Mouse (Mus musculus) heart, embryonic 12.5 days (tissue): ENCODE data around the gene Gm13304. TPM values are rescaled to one million over a fixed set of nuclear protein-coding genes. Genes with fewer than 3 reads are reported as not detected.
"Not testable (repeated sequence)": the region's sequence is repeated elsewhere in the genome, so short reads cannot be mapped to it uniquely, and the experiment has no call there.

Experiments
- ATAC-seq: fragments of 200-750 bp; cut with Nextera tagmentation; 2 replicates; pipeline ENCODE4 v1.8.0; 2017; ENCODE audit warnings: moderate TSS enrichment, moderate library complexity; ENCODE audit not compliant: insufficient number of reproducible peaks, low FRiP score
- H3K27ac ChIP-seq: fragments of 300-500 bp; sonication (generic); 2 replicates; pipeline ENCODE4 v1.5.1; 2016; ENCODE audit warnings: mild to moderate bottlenecking, moderate library complexity; ENCODE audit not compliant: poor library complexity, severe bottlenecking
- H3K27me3 ChIP-seq: fragments of 300-500 bp; sonication (generic); replicated peaks from 2 replicates; pipeline ENCODE4 v1.6.1; 2016; ENCODE audit warnings: mild to moderate bottlenecking, moderate library complexity
- H3K36me3 ChIP-seq: fragments of 300-500 bp; sonication (generic); 2 replicates; pipeline ENCODE4 v1.6.1; 2016; ENCODE audit warnings: mild to moderate bottlenecking, moderate library complexity
- H3K4me1 ChIP-seq: fragments of 300-500 bp; sonication (generic); replicated peaks from 2 replicates; pipeline ENCODE4 v1.6.1; 2016; ENCODE audit warnings: mild to moderate bottlenecking
- H3K4me2 ChIP-seq: fragments of 300-500 bp; sonication (generic); 2 replicates; pipeline ENCODE4 v1.6.1; 2016; ENCODE audit warnings: mild to moderate bottlenecking, moderate library complexity
- H3K4me3 ChIP-seq: fragments of 300-500 bp; sonication (generic); 2 replicates; pipeline ENCODE4 v1.5.1; 2016; ENCODE audit warnings: mild to moderate bottlenecking
- H3K9ac ChIP-seq: fragments of 300-500 bp; sonication (generic); 2 replicates; pipeline ENCODE4 v1.6.1; 2016; ENCODE audit warnings: mild to moderate bottlenecking, moderate library complexity
- H3K9me3 ChIP-seq: fragments of 300-500 bp; sonication (generic); replicated peaks from 2 replicates; pipeline ENCODE4 v1.6.1; 2016; ENCODE audit warnings: mild to moderate bottlenecking, moderate library complexity
- WGBS: fragments of 180-500 bp; shearing (Covaris S2); methylation state at CpG from one replicate; pipeline ENCODE4 v1.1.7; 2016; 5-methylcytosine and 5-hydroxymethylcytosine counted together
- polyA plus RNA-seq: library from polyadenylated mRNA; unstranded; fragments of >200 nt; fragmentation: Nextera tagmentation; extraction: Ambion mirVana; gene quantifications from 2 replicates; pipeline ENCODE4 v1.2.1, GENCODE M21; 2016

Gene Gm13304
- polyA plus RNA-seq: not detected in 2 replicates

GRCm38 (mm10) chr4:42114517-42114916, at the start of gene Gm13304:
Gm13304 (plus strand) TSS chr4:42114817.
- H3K9me3 ChIP-seq, H3K9ac ChIP-seq, H3K4me2 ChIP-seq, H3K4me1 ChIP-seq, H3K36me3 ChIP-seq, H3K27me3 ChIP-seq, ATAC-seq, H3K27ac ChIP-seq, H3K4me3 ChIP-seq: not testable (repeated sequence)
- no CpG with 5 or more reads among the region's 5 CpGs for WGBS

DNA sequence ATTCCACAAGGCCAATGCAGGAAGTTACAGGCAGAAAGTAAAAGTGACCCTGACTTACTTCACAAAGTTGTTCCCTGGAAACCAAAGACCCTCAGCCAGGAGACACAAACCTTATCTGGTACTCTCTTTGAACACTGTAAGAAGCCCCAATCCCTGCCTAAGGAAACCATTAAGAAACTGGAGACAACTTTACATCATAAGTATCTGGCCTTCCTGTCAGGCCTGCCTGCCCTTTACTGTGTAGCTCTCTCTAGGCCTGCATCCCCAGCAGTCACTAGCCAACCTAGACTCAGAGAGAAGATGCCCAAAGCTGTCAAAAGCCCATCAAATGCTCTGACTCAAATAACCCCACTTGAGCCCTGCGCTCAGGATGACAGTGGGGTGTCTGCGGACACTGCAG, 23.7 kb upstream of the Gm13304 start, which contains the start of gene Gm3893:
Gene Gm3893, plus strand, starts transcription at position 301 of the 400 bp plus-strand sequence.
- not testable (repeated sequence) for H3K9ac ChIP-seq, H3K4me3 ChIP-seq, H3K4me1 ChIP-seq, H3K4me2 ChIP-seq, ATAC-seq, H3K27me3 ChIP-seq, H3K36me3 ChIP-seq, H3K9me3 ChIP-seq, H3K27ac ChIP-seq
- no CpG with 5 or more reads among the region's 2 CpGs for WGBS

- not testable (repeated sequence) for H3K4me1 ChIP-seq, H3K36me3 ChIP-seq, H3K9ac ChIP-seq, H3K27ac ChIP-seq, H3K27me3 ChIP-seq, H3K4me3 ChIP-seq, H3K4me2 ChIP-seq, H3K9me3 ChIP-seq, ATAC-seq
- whole genome bisulfite sequencing: no CpG with 5 or more reads among the region's 9 CpGs
These were observed 38.5 kb downstream of the Gm13304 start, which contains the start of gene Gm13306 for GRCm38 (mm10) chr4:42153136-42153535. Gm13306 (plus strand) TSS chr4:42153436.

Other genes with a start within 250 kb of the Gm13304 start
- not detected in 2 replicates for gene Gm21541, start 211.2 kb upstream of the Gm13304 start, polyA plus RNA-seq
- 1.8 and 2.2 TPM in 2 replicates for gene Gm20878, start 173.2 kb upstream of the Gm13304 start, polyA plus RNA-seq
- 0.15 and 0.18 TPM in 2 replicates for gene Fam205a4, start 148.8 kb upstream of the Gm13304 start, polyA plus RNA-seq
- not detected in 2 replicates for gene Gm21093, start 80.1 kb upstream of the Gm13304 start, polyA plus RNA-seq
- gene Gm3893, start 23.6 kb upstream of the Gm13304 start, polyA plus RNA-seq: not detected in 2 replicates
- not detected in 2 replicates for gene Gm13306, start 38.6 kb downstream of the Gm13304 start, polyA plus RNA-seq
- gene Gm13305, start 53.8 kb downstream of the Gm13304 start, polyA plus RNA-seq: not detected in 2 replicates
- not detected in 2 replicates for gene Gm10600, start 125.8 kb downstream of the Gm13304 start, polyA plus RNA-seq
- not detected in 2 replicates for gene Ccl21b, start 140.9 kb downstream of the Gm13304 start, polyA plus RNA-seq
- gene Gm21953, start 179.4 kb downstream of the Gm13304 start, polyA plus RNA-seq: not detected in 2 replicates
- gene Fam205a3, start 203.5 kb downstream of the Gm13304 start, polyA plus RNA-seq: not detected in 2 replicates